Mouse (Mus musculus): ENCODE results near the gene Nup214. TPM values are rescaled to one million over a fixed set of nuclear protein-coding genes. Genes with fewer than 3 reads are reported as not detected.
"Not testable (repeated sequence)": the region's sequence is repeated elsewhere in the genome, so short reads cannot be mapped to it uniquely, and the experiment has no call there.

The Nup214 gene
- total RNA-seq, 2 experiments from 2014 or later: 54.3 to 59.0 TPM

- not testable (repeated sequence) for DNase-seq (ENCODE audit: low spot score in 2 of 2)
Measured at GRCm38 (mm10) chr2:32040646-32041045, 66.4 kb downstream of the Nup214 start.

GRCm38 (mm10) chr2:32041087-32041486, 66.9 kb downstream of the Nup214 start:
- DNase-seq (ENCODE audit: low spot score in 2 of 2): no peak

- DNase-seq (ENCODE audit: low spot score in 2 of 2): no peak
Measured at GRCm38 (mm10) chr2:32043836-32044235, 69.6 kb downstream of the Nup214 start.

GRCm38 (mm10) chr2:32045375-32045774, 71.1 kb downstream of the Nup214 start:
- no peak for DNase-seq (ENCODE audit: low spot score in 2 of 2)

DNA sequence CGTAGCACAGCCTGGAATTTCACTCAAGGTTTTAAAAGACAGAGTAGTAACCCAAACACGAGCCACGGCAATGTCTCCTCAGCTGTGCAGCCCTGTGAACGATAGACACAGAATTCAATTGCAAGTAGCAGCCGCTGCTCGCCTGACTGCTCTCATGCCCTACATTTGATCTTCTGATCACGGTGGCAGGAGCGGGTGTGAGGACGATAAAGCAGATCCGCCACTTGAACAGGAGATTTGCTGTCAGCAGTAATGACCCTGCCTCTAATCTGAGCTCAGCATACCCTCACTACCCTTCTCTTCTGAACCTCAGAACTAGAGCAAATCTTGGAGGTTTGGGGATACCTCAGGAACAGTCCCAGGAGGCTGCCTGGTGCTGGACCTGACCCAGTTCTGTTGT, 71.8 kb downstream of the Nup214 start:
- DNase-seq (ENCODE audit: low spot score in 2 of 2): no peak

DNA sequence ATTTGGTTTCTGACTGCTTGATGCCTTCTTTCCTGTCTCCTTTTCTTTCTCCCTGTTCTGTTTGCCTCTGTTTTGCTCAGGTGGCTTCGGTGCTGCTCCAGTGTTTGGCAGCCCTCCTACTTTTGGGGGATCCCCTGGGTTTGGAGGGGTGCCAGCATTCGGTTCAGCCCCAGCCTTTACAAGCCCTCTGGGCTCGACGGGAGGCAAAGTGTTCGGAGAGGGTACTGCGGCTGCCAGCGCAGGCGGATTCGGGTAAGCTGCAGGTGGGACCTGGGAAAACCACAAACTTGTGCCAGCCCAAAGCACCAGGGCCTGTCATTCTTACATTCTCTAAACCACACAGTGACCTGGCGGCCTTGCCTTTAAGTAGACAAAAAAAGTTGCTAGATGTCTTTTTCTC, 73.1 kb downstream of the Nup214 start:
- no peak for DNase-seq (ENCODE audit: low spot score in 2 of 2)

- DNase-seq (ENCODE audit: low spot score in 2 of 2): no peak
Measured at GRCm38 (mm10) chr2:32051791-32052190, 77.6 kb downstream of the Nup214 start.

DNA sequence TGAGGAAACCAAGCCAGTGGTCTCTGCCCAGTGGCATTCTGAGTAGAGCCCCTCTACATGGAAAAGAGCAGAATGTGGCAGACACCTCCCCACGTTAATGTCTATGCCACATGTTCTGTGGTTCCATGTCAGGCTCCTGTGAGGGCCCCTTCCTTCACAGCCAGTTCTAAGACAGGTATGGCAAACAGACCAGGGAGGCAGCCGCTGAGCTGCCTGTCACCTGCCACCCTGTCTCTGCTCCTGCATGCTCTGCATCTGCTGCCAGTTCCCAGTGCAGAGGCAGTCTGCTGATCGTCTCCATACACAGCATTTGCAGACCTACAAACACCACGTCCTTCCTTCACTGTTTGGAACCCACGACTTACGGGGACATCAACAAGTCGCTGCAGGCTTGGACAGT, 78.2 kb downstream of the Nup214 start:
- no peak for DNase-seq (ENCODE audit: low spot score in 2 of 2)

DNA sequence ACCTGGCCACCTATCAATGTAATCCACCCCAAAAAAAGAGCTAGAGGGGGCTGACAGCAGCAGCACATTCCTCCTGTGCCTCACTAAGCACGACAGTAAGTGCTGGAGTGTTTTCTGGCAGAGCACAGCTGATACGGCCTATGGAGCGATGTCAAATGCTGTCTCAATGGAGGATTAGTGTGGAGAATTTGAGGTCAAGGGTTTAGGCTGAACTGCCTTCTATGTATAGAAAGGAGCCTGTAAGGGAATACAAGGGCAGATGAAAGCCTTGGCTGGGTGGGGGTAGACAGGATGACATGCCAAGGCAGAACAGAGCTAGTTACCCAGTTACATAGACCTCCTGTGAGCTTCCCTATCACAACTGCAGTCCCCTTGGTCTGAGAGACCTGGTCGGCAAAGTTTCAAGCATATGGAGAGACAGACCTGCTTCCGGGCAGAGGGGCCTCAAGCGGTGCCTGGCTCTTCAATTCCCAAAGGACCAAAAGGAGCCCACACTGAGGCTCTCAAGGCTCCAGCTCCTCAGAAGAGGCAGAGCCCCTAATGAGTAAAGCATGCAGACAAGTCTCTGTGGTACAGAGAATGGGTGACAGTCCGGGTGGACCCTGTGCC, 81.2 kb downstream of the Nup214 start:
- DNase-seq (ENCODE audit: low spot score in 2 of 2): no peak

DNA sequence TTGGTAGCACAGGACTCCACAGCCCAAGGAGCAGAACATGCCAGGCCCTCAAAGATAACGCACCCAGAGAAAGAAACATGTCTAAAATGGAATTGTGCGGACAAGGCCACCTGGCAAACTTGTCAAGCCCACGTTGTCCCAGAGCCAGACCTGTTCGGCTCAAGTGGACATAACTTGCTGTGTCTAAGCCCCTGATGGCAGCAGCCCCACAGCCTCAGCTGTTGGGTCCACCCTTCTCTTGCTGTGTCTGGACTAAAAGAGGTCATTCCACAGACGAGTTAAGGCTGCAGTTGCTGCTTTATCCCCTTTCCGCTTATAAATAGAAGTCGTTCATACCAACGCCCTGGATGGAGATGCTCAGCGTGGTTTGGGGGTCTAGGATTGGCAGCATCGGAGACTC, 82.3 kb downstream of the Nup214 start:
- DNase-seq (ENCODE audit: low spot score in 2 of 2): no peak

GRCm38 (mm10) chr2:32057360-32057759, 83.1 kb downstream of the Nup214 start:
- DNase-seq (ENCODE audit: low spot score in 2 of 2): no peak

GRCm38 (mm10) chr2:32057794-32058193, 83.6 kb downstream of the Nup214 start:
- DNase-seq (ENCODE audit: low spot score in 2 of 2): no peak

DNA sequence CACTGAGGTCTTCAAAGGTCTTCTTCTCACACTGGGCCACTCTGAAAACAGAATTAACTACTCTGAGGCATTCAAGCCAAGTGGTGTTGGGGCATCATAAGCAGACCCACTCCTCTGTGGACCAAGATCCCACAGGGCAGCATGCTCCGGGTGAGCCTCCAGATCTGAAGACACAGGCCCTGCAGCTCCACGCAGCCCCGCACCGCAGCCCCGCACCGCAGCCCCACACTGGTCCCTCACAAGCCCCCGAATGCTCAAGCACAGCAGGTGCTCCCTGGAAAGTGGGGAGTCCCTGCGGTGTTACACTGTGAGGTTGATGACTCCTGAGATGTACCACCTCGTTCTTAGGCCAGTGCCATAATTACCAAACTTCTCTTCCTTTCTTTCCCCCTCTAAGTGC, 84.0 kb downstream of the Nup214 start:
- no peak for DNase-seq (ENCODE audit: low spot score in 2 of 2)

DNA sequence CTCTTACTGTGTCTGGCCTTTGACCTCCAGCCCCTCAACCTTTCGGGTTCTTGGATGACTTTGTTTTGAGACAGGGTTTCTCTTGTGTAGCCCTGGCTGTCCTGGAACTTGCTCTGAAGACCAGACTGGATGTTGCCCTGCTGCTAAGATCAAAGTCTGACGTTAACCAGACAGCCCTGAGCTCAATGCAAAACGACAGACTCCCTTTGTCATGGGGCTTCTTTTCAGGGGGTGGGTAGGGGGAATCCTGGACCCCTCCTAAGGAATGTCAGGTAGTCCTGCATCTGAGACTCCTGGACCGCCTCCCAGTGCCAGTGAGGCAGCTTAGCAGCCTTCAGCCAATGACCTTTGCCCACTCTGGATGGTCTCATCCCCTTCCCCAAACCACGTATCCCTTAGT, 84.5 kb downstream of the Nup214 start:
- no peak for DNase-seq (ENCODE audit: low spot score in 2 of 2)

GRCm38 (mm10) chr2:32059613-32060012, 85.4 kb downstream of the Nup214 start:
- DNase-seq (ENCODE audit: low spot score in 2 of 2): no peak

- no peak for DNase-seq (ENCODE audit: low spot score in 2 of 2)
Measured at GRCm38 (mm10) chr2:32060228-32060805, 86.1 kb downstream of the Nup214 start.

DNA sequence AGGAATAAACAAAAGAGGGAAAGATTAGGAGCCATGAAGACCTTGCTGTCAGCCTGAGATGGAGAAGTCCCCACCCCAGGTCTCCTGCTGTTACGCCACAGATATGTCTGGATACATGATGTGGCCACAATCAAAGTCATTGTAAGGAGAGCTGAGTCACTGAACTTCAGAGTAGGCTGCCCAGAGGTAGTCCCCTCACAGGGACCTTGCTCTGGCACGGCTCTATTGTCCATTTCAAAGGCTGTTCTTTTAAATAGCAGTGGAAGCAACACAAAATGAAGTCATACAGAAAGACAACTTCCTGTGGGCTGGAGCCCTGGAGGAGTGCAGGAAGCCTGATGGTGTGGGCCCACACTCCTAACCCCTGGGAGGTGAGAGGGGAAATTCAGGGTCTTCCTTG, 87.0 kb downstream of the Nup214 start:
- no peak for DNase-seq (ENCODE audit: low spot score in 2 of 2)

DNA sequence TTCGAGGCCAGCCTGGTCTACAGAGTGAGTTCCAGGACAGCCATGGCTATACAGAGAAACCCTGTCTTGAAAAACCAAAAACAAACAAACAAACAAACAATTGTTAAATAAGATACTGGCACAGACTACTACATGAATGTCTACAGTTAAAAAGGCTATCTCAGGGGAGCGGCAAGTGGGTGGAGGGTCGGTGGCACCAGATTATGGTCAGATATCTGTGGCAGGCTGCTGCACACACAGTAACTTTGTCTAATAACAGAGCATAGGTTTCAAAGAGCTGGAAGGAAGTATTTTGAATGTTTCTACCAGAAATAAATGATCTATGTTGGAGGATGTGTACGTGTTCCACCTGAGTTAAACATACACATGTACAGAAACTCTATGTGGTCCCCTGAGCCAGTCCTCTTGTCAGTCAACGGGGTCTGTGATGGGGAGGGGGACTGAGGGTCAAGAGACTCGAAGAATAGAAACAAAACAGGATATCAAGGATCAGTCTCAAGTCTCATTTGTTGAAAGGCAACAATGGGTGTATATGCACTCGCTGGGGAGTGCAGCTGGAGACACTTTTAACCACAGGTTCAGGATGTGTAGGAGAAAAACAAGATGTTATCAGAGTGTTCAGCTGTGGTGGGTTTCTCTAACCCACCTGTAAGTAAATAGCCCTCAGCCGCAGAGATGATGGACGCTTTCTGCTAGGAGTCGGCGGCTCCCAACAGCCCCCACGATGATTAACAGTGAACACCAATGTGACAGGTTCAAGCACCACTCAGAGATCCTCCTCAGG, 87.7 kb downstream of the Nup214 start:
- DNase-seq (ENCODE audit: low spot score in 2 of 2): no peak

GRCm38 (mm10) chr2:32062626-32063410, 88.6 kb downstream of the Nup214 start:
- DNase-seq (ENCODE audit: low spot score in 2 of 2): no peak

GRCm38 (mm10) chr2:32063451-32064151, 89.4 kb downstream of the Nup214 start:
- no peak for DNase-seq (ENCODE audit: low spot score in 2 of 2)

GRCm38 (mm10) chr2:32064913-32065312, 90.7 kb downstream of the Nup214 start:
- DNase-seq (ENCODE audit: low spot score in 2 of 2): no peak
